Mouse (Mus musculus) forebrain, embryonic 13.5 days (tissue): ENCODE data around the gene Sytl2. TPM values are rescaled to one million over a fixed set of nuclear protein-coding genes. Genes with fewer than 3 reads are reported as not detected.
A peak's percentile ranks its signal among the peaks of the same experiment; 100 is the strongest.

Experiments
- ATAC-seq: fragments of 200-750 bp; cut with Nextera tagmentation; 2 replicates; pipeline ENCODE4 v1.8.0; 2017
- H3K27ac ChIP-seq: fragments of 300-500 bp; sonication (generic); 2 replicates; pipeline ENCODE4 v1.5.1; 2015; ENCODE audit warnings: inconsistent platforms, mild to moderate bottlenecking, moderate library complexity
- H3K27me3 ChIP-seq: fragments of 300-500 bp; sonication (generic); 2 replicates; pipeline ENCODE4 v1.6.1; 2015; ENCODE audit warnings: mild to moderate bottlenecking, inconsistent platforms
- H3K36me3 ChIP-seq: fragments of 300-500 bp; sonication (generic); 2 replicates; pipeline ENCODE4 v1.6.1; 2015; ENCODE audit warnings: mild to moderate bottlenecking, inconsistent platforms; ENCODE audit not compliant: poor library complexity, severe bottlenecking
- H3K4me1 ChIP-seq: fragments of 300-500 bp; sonication (generic); 2 replicates; pipeline ENCODE4 v1.6.1; 2015; ENCODE audit warnings: inconsistent platforms
- H3K4me2 ChIP-seq: fragments of 300-500 bp; sonication (generic); 2 replicates; pipeline ENCODE4 v1.6.1; 2015; ENCODE audit warnings: inconsistent platforms, mild to moderate bottlenecking, moderate library complexity
- H3K4me3 ChIP-seq: fragments of 300-500 bp; sonication (generic); 2 replicates; pipeline ENCODE4 v1.5.1; 2015; ENCODE audit warnings: mild to moderate bottlenecking, inconsistent platforms
- H3K9ac ChIP-seq: fragments of 300-500 bp; sonication (generic); 2 replicates; pipeline ENCODE4 v1.6.1; 2015; ENCODE audit warnings: mild to moderate bottlenecking, inconsistent platforms
- H3K9me3 ChIP-seq: fragments of 300-500 bp; sonication (generic); replicated peaks from 2 replicates; pipeline ENCODE4 v1.6.1; 2016; ENCODE audit warnings: inconsistent platforms
- WGBS: fragments of 180-500 bp; shearing (Covaris S2); methylation state at CpG from one replicate; pipeline ENCODE4 v1.1.7; 2015; 5-methylcytosine and 5-hydroxymethylcytosine counted together
- polyA plus RNA-seq: library from polyadenylated mRNA; unstranded; fragments of >200 nt; fragmentation: Nextera tagmentation; extraction: Ambion mirVana; gene quantifications from 2 replicates; pipeline ENCODE4 v1.2.1, GENCODE M21; 2015

The Sytl2 gene
- polyA plus RNA-seq, 1 experiment from 2014 or later: 0.94 TPM

DNA sequence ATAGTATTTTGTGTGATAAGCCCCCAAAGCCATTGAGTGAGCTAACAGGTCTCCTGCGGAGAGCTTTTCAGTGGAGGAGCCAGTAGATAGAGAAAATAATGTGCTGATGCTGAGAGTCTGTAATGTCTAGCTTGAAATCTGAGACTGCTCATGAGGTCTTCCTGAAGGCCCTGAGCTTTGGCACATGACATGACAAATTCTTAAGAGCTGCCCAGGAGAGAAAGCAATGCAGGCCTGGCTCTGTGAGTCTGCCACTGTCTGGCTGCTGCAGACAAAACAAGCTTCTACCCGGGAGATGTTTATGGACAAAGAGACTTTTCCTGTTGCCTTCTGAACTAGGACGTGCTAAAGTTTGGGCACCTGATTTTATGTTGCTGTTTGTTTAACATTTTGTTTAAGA, 87.7 kb downstream of the Sytl2 start:
- H3K4me3 ChIP-seq: no peak overlapping the region
- H3K4me1 ChIP-seq: peaks cover 10% of the 10 kb centered on the region
- no peak for ATAC-seq
- H3K9me3 ChIP-seq: no peaks in the 10 kb centered on the region
- no peaks in the 10 kb centered on the region for H3K27me3 ChIP-seq
- H3K27ac ChIP-seq: no peak overlapping the region
- no peak overlapping the region for H3K4me2 ChIP-seq
- H3K36me3 ChIP-seq: no peaks in the 10 kb centered on the region
- no peak overlapping the region for H3K9ac ChIP-seq
- WGBS: 17% methylated on average over 3 of the region's 3 CpGs

DNA sequence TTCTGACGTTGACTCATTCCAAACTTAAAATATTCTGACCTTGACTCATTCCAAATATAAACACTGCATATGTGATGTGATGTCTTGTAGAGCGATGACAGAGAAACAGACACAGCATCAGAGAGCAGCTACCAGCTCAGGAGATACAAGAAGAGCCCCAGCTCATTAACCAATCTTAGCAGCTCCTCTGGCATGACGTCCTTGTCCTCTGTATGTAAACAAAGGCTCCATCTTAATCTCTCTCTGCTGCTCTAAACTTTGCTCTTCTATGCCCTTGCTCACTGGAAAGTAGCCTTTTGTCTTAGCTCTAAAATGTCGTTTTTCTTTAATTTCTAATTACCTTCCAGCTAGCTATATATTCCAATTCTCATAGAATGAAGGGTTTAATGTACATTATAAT, 93.0 kb downstream of the Sytl2 start:
- Histone ChIP-seq H3K4me3 (no peak overlapping the region), H3K9me3 (no peaks in the 10 kb centered on the region), H3K4me2 (no peak overlapping the region), H3K36me3 (no peaks in the 10 kb centered on the region), H3K4me1 (no peaks in the 10 kb centered on the region), H3K9ac (no peak overlapping the region), H3K27ac (no peak overlapping the region), H3K27me3 (no peaks in the 10 kb centered on the region)
- 55% methylated on average over 4 of the region's 4 CpGs for WGBS
- no peak for ATAC-seq

DNA sequence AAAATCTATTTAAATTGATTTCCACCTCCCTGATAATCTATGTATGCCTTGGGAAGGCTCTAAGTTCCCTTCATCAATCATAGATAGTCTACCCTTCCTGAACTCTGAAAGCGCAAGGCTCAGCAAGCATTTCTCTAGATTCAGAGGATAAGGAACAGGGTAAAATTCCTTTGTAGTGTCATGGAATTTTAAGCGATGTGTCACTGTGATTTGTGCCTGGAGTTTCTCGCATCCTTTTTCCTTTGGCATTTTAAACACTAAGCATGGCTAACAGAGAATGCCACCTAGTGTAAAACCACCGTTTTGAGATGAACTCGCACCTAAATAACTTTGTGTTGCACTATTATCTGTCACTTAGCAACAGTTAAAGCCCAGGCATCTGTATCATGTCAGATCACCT, 93.9 kb downstream of the Sytl2 start:
- WGBS: 82% methylated on average over 5 of the region's 5 CpGs
- Histone ChIP-seq H3K4me2 (no peak overlapping the region), H3K4me1 (no peaks in the 10 kb centered on the region), H3K4me3 (no peak overlapping the region), H3K27me3 (no peaks in the 10 kb centered on the region), H3K9ac (no peak overlapping the region), H3K36me3 (no peaks in the 10 kb centered on the region), H3K9me3 (no peaks in the 10 kb centered on the region), H3K27ac (no peak overlapping the region)
- no peak for ATAC-seq

DNA sequence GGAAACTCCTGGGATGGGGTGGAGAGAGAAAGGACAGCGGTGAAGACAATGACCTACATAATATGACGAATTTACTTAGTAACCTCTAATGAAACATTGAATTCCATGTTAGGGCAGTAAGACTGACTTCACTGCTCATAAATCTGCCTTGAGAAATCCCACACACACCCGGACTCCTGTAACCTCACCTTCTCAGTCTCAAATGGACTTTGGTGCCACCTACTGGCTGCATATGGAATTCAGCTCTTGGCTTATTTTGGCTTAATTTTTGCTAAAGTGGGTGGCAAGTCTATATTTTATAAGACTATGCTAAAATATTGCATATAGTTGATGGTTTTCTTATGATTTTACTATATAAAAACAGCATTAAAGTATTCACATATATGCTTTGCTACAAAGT, 107.9 kb downstream of the Sytl2 start:
- peak; percentile 66 for ATAC-seq
- Histone ChIP-seq H3K4me2 (no peak overlapping the region), H3K27me3 (no peaks in the 10 kb centered on the region), H3K9me3 (no peaks in the 10 kb centered on the region), H3K36me3 (no peaks in the 10 kb centered on the region), H3K4me1 (no peaks in the 10 kb centered on the region), H3K27ac (no peak overlapping the region), H3K4me3 (no peak overlapping the region), H3K9ac (no peak overlapping the region)
- 47% methylated on average over 3 of the region's 3 CpGs for WGBS

DNA sequence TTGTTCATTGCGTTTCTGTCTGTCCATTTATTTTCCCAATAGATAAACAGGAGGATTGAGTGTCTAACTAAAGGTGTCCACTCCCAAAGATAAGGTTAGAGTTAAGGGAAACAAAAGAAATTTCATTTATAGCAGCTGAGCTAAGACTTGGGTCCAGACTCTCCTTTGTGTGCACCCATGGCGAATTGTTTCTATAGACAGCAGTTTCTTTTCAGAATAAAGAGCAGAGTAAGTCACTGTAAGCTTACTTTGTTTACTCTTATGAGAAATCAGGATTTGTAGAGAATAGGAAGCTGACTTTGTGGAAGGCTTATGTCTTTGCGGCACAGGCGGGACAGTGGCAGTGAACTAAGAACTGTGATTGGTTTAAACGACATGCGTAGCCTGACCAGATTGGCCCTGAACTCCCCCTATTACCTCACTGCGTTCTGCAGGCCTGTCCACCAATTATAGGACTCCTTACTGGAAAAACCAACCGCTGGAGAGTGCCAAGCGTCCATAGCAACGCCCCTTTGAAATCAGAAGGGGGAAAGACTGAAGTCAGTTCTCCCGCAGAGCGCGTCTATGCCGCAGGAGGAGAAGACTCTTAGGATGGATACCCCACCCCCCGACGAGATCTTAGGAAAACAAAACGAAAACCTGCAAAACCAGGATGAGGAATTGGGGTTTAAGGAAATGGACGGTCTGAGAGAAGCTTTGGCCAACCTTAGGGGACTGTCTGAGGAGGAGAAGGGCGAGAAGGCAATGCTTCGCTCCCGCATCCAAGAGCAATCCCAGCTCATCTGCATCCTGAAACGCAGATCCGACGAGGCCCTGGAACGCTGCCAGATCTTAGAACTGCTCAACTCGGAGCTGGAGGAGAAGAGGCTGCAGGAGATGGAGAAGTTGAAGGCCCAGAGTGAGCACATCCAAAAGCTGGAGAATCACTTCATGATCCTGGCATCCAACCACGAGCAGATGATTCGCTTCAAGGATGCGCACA, 124.3 kb downstream of the Sytl2 start, which contains the start of gene Ccdc89:
TSS of gene Ccdc89 (plus strand) at position 558 of the 982 bp plus-strand sequence.
- Histone ChIP-seq H3K27ac (0 out of 2 replicates have a peak within 1 kb of the TSS, but pooled peaks have one; percentile 25), H3K27me3 (no peaks in the 10 kb centered on the region), H3K4me3 (peak within 1 kb of the TSS; percentile 39), H3K4me1 (peaks cover 11% of the 10 kb centered on the region; the same call in 1 of the 2 replicates), H3K9me3 (no peaks in the 10 kb centered on the region), H3K4me2 (peak within 1 kb of the TSS; percentile 66), H3K36me3 (no peaks in the 10 kb centered on the region), H3K9ac (peak within 1 kb of the TSS; percentile 54)
- ATAC-seq: peak; percentile 100
- 22% methylated on average over 29 of the region's 29 CpGs for WGBS

DNA sequence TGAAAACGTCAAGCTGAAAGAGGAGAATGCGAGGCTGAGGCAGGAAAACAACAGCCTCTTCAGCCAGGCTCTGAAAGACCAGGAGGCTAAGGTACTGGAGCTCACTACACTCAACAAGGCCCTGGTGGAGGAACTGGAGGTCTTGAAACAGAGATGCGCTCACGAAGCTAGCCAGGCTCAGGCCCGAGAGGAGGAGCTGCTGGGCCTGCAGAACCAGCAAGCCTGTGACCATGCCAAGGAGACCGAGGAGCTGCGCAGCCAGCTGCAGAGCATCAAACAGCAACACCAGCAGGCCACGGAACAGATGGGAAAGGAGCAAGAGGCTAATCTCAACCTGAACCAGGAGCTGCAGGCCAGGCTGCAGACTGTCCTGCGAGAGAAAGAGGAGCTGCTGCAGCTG, 125.0 kb downstream of the Sytl2 start:
- Histone ChIP-seq H3K4me1 (peaks cover 11% of the 10 kb centered on the region; the same call in 1 of the 2 replicates), H3K27me3 (no peaks in the 10 kb centered on the region), H3K4me3 (peak overlapping the region; percentile 39), H3K36me3 (no peaks in the 10 kb centered on the region), H3K27ac (no peak overlapping the region), H3K9me3 (no peaks in the 10 kb centered on the region), H3K9ac (peak overlapping the region; percentile 54), H3K4me2 (peak overlapping the region; percentile 66)
- ATAC-seq: no peak
- 69% methylated on average over 9 of the region's 9 CpGs for WGBS

DNA sequence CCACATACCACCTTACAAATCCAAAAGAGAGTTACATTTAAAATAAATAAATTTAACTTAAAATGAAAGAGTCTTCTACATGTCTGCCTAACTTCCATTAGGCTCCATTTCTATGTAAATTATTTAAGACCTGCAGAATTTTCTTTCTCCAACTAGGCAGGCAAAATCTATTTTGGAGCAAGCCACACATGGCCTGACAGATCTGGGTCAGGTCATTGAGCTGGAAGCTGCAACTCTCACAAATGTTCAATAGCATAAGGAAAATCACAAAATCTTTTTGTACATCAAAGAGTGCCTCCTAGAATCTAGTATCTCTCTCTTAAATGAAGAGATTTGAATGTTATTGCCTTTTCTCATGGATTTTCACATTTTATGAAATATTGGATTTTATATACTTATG, 130.2 kb downstream of the Sytl2 start:
- no peaks in the 10 kb centered on the region for H3K36me3 ChIP-seq
- H3K27me3 ChIP-seq: no peaks in the 10 kb centered on the region
- no peak overlapping the region for H3K27ac ChIP-seq
- peaks cover under 1% of the 10 kb centered on the region; the same call in 1 of the 2 replicates for H3K4me1 ChIP-seq
- no peaks in the 10 kb centered on the region for H3K9me3 ChIP-seq
- no peak overlapping the region for H3K9ac ChIP-seq
- ATAC-seq: no peak
- H3K4me3 ChIP-seq: no peak overlapping the region
- H3K4me2 ChIP-seq: no peak overlapping the region

DNA sequence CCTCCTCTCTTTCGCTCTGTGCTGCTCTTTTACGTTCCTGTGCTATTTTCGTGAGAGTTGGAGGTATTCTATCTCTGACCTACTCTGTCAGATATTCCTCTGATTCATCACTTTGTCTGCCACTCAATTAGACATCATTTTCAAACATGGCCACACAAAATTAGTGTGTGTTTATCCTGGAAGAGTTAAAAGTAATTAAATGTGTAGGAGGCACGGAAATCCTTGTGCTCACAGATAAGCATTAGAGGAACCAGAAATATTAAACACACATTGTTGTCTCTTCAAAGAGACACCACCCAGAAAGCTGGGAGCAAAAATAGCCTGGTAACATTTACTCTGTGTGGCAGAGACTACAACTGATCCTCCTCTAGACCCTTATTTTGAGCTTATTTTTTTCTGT, 138.0 kb downstream of the Sytl2 start:
- no peaks in the 10 kb centered on the region for H3K9me3 ChIP-seq
- no peak overlapping the region for H3K4me3 ChIP-seq
- no peak overlapping the region for H3K4me2 ChIP-seq
- H3K9ac ChIP-seq: no peak overlapping the region
- 90% methylated on average over 4 of the region's 4 CpGs for WGBS
- no peak overlapping the region for H3K27ac ChIP-seq
- no peaks in the 10 kb centered on the region for H3K27me3 ChIP-seq
- peaks cover 4% of the 10 kb centered on the region for H3K4me1 ChIP-seq
- H3K36me3 ChIP-seq: no peaks in the 10 kb centered on the region
- no peak for ATAC-seq

DNA sequence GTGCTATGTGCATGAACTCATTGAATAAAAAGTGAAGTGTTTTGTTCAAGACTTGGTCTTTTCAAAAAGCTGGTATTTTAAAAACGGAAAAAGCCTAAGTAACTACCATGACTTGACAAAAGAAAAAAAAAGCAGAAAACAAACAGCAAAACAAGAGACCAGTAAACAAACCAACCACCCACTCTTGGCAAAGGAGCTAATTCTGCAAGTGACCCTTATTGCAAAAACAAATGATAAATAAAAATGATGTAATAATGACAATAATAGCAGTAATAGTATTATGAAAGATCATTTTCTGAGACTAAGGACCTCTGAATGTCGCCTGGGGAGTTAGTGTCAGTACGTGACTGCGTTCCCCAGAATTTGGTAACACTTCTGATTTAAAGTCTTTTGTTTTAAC, 140.0 kb downstream of the Sytl2 start:
- WGBS: 4% methylated on average over 4 of the region's 4 CpGs
- peak; percentile 25 for ATAC-seq
- H3K27me3 ChIP-seq: no peaks in the 10 kb centered on the region
- H3K4me3 ChIP-seq: peak overlapping the region; percentile 98
- H3K27ac ChIP-seq: peak overlapping the region; percentile 75
- no peaks in the 10 kb centered on the region for H3K9me3 ChIP-seq
- H3K9ac ChIP-seq: peak overlapping the region; percentile 98
- H3K36me3 ChIP-seq: 0 out of 2 replicates have a peak, but pooled peaks cover under 1% of the 10 kb centered on the region
- H3K4me2 ChIP-seq: peak overlapping the region; percentile 87
- peaks cover 12% of the 10 kb centered on the region for H3K4me1 ChIP-seq

DNA sequence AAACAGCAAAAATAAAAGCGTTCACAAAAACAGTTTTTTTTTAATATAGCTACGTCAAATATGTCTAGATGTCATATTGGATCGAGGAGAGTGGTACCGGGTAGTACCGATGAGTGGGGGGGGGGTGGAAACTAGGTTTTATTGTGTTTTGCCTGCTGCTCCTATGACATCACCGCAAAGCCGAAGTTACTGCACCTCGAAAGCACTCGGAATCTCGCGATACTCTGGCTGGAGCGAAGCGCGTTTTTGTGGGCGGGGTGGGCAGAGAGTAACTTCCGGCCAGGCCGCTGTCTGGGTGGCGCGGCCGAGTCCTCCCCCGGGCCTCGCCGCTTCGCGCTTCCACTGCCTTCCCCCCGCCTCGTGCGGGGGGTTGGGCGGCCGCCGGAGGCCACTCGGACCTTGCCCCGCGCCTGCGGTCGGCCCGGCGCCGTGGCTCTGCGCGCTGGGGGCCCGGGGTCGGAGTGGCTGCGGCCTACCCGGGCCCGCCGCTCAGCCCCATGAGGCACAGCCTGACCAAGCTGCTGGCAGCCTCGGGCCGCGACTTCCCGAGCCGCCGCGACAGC, 140.5 kb downstream of the Sytl2 start, which contains the start of gene Crebzf:
TSS of gene Crebzf (plus strand) at position 212 of the 563 bp plus-strand sequence.
- no peaks in the 10 kb centered on the region for H3K9me3 ChIP-seq
- H3K4me3 ChIP-seq: peak within 1 kb of the TSS; percentile 98
- WGBS: 0% methylated on average over 41 of the region's 54 CpGs
- peaks cover 12% of the 10 kb centered on the region for H3K4me1 ChIP-seq
- no peaks in the 10 kb centered on the region for H3K27me3 ChIP-seq
- peak within 1 kb of the TSS; percentile 98 for H3K9ac ChIP-seq
- H3K36me3 ChIP-seq: 0 out of 2 replicates have a peak, but pooled peaks cover 5% of the 10 kb centered on the region
- H3K4me2 ChIP-seq: peak within 1 kb of the TSS; percentile 87
- peak; percentile 98 for ATAC-seq
- H3K27ac ChIP-seq: peak within 1 kb of the TSS; percentile 97

DNA sequence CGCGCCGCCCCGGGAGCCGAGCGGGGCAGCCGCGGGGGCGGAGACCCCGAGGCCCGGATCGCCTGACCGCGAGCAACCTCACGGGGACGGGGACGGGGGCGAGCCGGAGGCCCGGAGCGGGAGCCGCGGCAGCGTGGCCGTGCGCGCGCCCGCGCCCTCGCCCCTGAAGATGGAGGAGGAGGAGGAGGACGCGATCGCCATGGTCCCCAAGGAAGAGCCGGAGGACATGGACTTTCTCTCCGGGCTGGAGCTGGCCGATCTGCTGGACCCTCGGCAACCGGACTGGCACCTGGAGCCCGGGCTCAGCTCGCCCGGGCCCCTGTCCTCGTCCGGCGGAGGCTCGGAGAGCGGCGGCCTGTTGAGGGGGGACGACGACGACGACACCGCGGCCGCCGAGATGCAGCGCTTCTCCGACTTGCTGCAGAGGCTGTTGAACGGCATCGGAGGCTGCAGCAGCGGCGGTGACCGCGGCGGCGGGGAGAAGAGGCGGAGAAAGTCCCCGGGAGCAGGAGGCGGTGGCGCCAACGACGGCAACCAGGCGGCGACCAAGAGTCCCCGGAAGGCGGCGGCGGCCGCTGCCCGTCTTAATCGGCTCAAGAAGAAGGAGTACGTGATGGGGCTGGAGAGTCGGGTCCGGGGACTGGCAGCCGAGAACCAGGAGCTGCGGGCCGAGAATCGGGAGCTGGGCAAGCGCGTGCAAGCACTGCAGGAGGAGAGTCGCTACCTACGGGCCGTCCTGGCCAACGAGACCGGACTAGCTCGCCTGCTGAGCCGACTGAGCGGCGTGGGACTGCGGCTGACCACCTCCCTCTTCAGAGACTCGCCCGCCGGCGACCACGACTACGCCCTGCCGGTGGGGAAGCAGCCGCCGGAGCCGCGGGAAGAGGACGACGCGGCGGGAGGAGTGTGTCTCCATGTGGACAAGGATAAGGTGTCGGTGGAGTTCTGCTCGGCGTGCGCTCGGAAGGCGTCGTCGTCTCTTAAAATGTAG, 141.3 kb downstream of the Sytl2 start:
- Histone ChIP-seq H3K27ac (peak overlapping the region; percentile 97), H3K4me2 (peak overlapping the region; percentile 87), H3K4me3 (peak overlapping the region; percentile 98), H3K27me3 (no peaks in the 10 kb centered on the region), H3K9me3 (no peaks in the 10 kb centered on the region), H3K36me3 (0 out of 2 replicates have a peak, but pooled peaks cover 10% of the 10 kb centered on the region), H3K9ac (peak overlapping the region; percentile 98), H3K4me1 (peaks cover 12% of the 10 kb centered on the region)
- WGBS: under 1% methylated on average over 87 of the region's 123 CpGs
- peak; percentile 68 for ATAC-seq
